Mouse (Mus musculus): ENCODE measurements around the gene Gabarap.
A peak's percentile ranks its signal among the peaks of the same experiment; 100 is the strongest.

The Gabarap gene

DNA sequence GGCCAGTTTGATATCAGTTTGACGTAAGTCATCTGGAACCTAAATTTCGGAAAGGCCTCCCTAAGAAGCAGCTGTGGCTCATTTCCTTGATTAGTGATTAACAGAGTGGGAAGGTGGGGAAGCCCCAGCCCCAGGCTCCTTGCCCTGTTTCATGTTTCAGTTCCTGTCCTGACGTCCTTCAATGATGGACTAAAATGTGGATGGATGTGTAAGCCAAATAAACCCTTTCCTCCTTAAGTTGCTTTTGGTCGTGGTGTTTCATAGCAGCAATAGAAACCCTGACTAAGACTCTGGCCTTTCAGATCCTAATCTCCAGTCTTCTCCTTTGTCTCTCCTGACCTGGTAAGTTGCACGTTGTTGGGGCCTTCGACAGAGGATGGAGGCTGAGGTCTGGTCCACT is 20.7 kb upstream of the Gabarap start:
- DNase-seq: no peak

DNA sequence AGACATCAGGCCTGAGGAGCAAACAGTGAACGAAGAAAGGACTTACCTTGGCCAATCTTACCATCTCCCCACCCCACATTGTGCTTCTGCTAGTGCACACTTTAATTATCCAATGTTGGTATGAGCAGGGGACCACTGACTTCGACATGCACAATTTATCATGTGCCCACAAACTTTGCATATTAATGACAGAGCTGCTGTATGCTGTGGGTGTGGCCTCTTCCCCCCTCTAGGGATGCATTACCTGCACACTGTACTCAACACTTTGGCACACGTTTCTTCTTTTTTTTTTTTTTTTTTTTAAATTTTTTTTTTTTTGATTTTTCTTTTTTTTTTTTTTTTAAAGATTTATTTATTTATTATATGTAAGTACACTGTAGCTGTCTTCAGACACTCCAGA is 20.2 kb upstream of the Gabarap start:
- DNase-seq: no peak

DNA sequence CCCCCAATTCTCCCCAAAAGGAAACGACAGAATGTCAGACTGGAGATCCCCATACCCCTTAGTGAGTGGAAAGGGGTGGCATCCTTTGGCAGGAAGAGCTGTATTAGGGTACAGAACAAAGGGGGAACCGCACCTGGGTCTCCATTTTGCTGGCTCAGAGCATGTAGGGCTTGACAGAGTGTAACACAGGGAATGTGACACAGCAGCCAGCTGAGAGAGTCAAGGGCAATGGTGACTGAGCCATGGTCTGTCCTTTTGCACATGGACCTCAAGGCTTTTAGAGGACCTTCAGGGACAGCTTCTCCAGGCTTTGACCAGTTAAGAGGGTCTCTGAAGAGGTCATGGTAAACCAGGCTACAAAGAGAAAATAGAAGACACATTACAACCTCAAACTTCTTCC is 16.0 kb upstream of the Gabarap start:
- no peak for DNase-seq

DNA sequence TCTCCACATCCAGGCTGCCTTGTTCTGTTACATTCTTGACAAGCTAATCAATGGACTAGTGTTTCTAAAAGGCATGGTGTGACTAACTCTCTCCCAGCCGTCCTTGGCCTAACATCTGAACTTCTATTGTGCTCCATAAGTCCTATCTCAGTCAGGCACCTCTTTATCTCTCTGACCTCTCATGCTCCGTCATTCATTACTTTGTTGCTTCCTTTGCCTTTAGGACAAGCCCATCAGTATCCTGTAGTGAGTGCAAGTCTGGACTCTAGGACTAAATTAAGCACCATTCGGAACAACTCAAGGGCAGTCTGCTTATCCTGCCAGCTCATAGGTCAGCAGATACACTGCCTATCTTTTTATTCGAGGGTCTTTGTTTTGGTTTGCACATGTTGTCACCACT is 14.7 kb upstream of the Gabarap start:
- no peak for DNase-seq

DNA sequence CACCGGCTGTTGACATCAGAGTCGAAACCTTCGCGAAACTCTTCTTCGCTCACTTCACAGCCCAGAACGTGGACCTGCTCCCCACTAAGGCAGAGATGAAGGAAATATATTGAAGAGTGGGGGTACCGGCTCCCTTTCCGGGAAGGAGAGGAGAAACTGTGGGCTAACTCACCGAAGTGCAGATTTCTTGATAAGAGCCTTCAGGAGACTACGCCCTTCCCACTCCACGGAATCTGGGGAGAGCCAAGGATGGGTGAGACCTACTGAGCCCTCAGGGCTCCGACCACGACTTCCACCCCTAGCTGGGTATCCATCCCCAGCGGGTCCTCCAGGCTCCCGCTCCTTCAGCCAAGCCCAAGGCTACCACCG is 11.1 kb upstream of the Gabarap start:
- no peak for DNase-seq

DNA sequence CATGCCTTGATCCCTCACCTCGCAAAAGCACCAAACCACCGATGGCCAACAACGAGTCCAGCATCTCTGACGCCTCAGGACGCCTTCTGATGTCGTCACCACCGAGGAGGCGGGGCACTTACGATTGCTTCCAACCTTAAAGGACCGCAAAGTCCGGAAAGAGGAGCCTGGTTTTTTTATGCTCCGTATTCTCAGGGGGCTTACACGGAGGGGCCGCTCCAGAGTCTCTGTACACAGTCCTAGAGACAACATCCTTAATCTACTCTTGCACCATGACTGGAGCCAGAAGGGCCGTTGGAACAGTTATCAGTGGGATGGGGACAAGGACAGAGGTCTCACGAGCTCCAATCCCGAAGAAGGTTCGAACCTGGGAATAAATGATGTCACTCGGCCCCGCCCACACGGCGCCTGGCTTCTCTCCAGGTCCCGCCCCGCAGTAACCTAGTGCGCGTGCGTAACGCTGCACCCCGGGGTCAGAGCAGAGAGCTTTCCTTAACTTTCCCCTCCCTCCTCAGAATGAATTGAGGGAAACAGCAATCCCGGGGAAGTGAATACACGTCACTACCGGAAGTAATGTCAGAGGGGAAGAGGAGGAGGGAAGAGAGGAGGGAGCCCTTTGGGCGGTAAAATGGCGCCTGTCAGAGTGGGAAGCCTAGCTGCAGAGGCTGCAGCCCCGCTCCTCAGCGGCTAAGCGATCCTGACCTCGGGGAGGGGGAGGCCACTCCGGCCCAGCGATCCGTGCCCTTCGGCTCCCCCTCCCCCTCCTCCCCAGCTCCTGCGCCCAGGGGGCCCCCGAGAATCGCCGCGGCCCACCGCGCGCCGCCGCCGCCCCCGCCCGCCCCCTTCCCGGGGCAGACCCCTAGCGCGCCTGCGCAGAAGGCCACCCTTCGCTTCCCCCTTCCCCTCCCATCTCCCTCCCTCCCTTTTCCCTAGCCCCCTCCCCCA is 10.5 kb upstream of the Gabarap start:
- DNase-seq: peak; percentile 98

DNA sequence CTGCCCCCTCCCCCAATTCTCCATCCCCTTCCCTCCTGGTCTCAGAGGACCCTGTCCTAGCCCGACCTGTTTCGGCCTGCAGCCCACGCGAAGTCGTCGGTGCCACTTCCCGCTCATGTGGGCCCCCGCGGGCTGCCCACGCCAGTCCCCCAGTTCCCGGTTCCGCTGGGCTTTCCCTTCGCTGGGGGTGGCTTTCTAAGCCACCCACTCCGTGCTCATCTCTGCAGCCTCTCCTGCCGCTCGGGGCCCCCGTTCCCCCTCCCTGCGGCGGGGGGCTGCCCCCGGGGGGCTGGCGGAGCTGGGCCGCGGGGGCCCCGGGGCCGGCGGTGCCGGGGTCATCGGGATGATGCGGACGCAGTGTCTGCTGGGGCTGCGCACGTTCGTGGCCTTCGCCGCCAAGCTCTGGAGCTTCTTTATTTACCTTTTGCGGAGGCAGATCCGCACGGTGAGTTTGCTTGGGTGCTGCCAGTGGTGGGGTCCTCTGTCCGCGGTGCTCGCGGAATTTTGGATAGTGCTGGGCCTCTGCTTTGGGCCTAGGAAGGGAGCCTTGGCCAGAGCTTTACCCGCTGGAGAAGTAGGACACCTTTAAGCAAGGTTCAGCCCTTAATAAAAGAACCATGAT is 9.7 kb upstream of the Gabarap start, which contains the start of gene Ctdnep1:
TSS of gene Ctdnep1 (plus strand) at position 16 of the 622 bp plus-strand sequence.
- DNase-seq: peak; percentile 46

DNA sequence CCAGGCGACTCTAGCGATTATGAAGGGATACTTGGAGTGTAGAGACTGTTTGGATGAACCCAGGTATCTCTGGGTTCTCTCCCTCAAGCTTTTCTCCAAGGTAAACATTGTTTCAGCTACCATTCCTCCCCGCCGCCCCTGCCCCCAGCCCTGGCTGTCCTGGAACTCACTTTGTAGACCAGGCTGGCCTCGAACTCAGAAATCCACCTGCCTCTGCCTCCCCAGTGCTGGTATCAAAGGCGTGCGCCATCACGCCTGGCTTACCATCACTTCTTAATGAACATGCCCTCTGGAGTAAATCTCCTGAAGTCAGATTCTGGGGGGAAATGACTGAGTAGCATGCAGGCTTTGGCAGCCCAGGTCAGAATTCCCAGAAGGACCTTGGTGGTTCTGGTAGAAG is 8.7 kb upstream of the Gabarap start, which contains the start of gene Elp5:
TSS of gene Elp5 (minus strand) at position 293 of the 400 bp plus-strand sequence.
- no peak for DNase-seq

DNA sequence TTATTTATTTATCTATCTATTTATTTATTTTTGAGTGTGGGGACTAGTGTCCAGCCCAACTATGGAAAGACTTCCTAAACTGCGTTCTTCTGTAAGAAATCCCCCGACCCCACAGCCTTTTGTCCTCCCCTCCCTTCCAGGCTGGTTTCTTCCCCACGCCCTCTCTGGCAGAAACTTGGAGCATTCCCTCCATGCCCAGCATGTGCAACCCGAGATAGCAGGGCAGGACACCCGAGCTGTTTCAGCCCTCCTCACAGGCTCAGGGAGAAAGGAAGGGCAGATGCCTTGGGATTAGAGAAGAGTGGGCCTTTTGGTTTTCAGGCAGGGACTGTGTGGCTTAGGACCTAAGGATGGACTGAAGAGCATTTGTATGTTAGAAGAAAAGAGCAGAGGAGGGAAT is 8.1 kb upstream of the Gabarap start:
- DNase-seq: no peak

DNA sequence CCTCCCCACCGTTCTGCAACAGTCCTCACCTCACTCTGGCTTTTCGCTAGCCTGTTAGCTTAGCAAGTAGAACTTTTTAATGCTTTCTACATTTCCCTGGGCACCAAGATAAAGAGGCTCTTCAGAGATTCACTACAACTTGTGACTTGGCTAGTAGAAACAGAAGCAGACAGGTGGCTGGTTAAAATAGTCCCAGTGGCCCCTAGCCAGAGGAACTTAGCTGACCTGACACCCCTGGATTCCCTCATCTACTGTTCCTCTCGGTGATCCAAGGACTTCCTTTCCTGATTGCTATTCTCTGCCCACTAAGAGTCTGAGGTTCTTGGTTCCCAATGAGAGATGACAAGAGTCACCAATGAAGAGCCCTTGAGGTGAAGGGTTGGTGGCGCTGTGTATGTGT is 7.6 kb upstream of the Gabarap start:
- DNase-seq: no peak

DNA sequence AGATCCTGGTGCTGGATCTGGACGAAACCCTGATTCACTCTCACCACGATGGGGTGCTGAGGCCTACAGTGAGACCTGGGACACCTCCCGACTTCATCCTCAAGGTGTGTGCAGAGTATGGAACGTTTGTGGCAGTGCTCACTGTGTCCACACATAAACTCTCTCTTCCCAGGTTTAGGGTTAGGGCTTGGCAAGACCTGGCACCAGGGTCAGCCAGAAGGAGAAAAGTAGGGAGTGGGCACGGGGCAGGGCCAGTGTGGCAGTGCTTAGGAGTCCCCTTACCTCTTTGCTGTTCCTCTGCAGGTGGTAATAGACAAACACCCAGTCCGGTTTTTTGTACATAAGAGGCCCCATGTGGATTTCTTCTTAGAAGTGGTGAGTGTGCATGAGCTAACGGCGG is 6.5 kb upstream of the Gabarap start:
- no peak for DNase-seq

DNA sequence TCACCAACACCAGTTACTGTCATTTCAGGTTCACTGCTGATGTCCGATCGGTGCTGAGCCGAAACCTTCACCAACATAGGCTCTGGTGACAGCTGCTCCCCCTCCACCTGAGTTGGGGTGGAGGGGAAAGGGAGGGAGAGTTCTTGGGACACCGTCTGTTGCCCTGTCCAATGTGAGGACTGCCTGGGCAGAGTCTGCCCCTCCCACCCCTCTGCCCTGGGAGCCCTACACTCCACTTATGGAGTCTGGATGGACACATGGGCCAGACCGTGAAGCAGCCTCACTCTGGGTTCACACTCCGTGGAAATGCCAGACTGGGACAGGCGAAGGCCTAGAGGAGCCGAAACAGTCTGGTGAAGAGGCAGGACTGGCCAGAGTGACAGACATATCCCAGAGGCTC is 994 bp upstream of the Gabarap start:
- no peak for DNase-seq

DNA sequence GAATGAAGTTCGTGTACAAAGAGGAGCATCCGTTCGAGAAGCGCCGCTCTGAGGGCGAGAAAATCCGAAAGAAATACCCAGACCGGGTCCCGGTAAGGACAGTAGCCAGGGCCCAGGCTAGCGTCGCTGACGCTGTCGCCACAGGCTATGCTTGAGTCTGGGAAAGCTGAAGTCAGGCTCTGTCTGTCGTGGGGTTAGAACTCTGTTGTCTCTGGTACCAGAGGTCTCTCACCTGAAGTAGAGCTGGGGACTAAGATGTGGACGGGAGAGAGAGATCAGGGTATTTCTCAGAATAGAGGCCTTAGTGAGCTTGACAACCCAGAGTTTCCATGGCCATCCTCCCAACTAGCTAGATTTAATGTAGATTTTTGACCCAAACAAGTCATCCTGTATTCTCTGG is 768 bp downstream of the Gabarap start:
- DNase-seq: no peak

DNA sequence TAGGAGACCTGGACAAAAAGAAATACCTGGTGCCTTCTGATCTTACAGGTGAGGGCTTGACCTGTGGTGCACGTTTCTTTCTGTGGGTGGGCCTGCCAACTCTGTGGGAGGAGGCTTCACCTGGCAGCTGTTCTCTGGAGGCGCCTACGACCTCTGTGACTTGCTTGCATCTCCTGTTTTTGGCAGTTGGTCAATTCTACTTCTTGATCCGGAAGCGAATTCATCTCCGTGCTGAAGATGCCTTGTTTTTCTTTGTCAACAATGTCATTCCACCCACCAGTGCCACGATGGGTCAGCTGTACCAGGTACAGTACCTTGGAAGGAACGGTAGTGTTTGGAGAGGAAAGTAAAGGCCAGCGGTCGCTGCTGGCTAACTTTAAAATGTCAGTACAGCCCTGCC is 1.5 kb downstream of the Gabarap start:
- no peak for DNase-seq

DNA sequence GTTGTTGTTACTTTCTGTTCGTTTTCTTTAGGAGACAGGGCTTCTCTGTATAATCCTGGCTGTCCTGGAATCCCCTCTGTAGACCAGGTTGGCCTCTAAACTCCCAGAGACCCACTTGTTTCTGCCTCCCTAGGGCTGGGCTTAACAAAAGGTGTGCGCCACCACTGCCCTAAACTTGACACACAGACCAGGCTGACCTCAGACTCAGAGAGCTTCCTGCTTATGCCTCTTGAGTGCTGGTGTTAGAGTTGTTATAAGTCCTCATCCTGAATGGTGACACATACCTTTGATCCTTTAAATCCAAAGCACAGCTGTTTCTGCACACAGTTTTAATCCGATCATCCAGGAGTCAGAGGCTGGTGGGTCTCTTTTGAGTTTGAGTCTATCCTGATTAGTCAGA is 2.0 kb downstream of the Gabarap start:
- no peak for DNase-seq

DNA sequence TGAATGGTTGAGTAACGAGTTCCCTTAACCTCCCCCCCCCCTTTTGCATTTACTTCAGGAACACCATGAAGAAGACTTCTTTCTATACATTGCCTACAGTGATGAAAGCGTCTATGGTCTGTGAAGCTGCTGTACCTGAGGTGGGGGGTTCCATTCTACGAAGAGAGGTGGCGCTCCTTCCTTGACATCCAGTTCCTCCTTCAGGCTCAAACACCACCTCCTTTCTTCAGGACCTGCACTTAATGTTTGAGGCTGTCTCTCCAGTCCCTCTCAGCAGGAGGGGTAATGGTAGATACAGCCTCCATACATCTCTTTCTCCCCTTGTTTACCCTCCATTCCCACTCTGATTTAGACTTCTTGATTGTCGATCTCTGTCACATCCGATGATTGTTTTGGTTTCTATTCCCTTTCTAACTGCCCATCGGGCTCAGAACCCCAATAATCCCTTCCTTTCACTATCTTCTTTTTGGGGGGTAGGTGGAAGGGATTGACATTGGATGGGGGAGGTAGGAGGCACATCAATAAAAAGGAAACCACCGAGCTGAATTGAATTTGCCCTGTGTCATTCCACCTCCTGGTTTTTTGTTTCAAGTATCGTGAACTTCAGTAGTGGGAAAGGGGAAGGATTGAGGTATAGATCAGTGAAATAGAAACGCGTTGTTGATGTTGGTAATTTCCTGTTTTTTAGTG is 3.6 kb downstream of the Gabarap start:
- DNase-seq: no peak

DNA sequence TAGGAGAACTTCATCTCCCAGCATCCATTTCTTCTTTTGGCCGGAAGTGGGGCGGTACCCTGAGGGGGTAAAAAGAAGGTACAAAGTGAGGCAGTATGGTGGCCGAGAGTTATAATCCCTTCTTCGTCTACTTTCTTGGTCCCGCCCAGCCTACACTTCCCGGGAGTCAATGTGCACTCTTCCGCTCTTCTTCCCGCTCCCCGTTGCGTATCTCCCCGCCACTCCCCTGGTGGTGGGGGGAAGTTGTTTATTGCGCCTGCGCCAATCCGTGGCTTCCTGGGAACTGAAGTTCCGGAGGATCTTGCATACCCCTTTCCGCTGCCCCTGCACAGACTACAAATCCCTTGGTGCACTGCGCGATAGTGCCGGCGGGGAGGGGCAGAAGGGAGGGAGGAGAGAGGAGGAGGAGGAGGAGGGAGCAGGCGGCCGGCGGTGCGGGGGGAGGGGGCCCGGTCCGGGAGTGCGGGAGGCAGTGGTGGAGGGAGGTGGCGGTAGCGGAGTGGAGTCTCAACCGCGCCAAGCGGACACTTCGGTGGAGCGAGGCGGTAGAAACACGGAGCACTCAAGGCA is 4.5 kb downstream of the Gabarap start, which contains the start of gene Phf23:
TSS of gene Phf23 (plus strand) at position 387 of the 570 bp plus-strand sequence.
- peak; percentile 97 for DNase-seq

DNA sequence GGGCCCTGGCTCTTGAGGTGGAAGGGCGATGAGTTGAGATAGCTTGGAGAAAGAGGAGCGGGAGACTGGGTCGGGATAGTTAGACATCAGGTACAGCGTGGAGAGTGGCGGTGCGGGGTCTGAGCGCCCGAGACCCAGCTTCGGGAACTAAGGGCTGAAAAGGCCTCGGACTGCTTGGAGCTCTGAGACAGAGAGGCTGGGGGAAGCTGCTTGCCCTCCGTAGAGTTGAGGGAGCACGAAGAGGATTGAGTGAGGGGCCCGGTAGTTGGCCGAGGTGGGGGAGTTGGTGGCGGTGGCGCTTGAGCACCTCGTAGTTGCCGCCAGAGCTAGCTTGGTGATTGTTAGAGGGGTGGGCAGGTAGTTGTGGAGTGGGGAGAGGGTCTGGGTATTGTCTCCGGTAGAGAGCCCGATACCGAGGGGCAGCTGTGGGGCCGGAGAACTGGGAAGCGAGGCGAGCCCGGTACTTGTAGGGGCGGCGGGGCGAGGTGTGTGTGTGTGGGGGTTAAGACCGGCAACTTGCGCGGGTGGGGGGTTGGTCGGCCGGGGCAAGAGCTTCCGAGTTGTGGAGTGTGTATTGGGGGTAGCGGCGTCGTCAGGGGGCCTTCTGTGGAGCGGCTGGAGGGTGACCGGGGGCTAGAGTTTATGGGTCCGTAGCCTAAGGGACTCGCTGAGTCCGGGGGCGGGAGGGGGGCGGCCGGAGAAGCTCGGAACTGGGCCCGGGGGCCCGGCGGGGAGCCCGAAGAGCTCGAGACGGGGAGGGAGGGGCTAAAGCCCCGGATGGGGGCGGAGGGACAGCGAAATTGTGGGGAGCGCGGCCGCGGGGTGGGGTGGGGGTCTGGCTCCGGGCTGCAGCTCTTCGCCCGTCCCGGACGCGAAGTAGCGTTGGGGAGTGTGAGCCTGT is 5.5 kb downstream of the Gabarap start:
- no peak for DNase-seq

DNA sequence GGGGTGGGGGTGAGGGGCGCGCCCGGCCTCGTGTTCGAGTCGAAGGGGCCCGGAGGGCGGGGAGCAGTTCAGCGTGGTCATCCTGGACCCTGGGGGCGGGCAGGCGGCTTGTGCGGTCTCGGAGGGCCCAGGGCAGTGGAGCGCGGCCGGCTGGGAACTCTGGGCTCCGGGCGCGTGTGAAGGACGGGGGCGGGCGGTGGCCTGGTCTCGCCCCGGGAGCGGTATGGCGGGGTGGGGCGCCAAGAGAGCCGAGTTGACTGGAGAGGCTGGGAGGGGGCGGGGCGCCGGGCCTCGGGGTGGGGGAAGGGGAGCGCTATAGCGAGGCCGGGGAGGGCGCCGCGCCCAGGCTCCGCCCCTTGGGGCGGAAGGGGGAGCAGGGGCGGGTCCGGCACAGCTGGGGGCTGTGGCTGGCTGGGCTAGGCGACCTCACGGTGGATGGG is 6.1 kb downstream of the Gabarap start:
- DNase-seq: peak; percentile 72

DNA sequence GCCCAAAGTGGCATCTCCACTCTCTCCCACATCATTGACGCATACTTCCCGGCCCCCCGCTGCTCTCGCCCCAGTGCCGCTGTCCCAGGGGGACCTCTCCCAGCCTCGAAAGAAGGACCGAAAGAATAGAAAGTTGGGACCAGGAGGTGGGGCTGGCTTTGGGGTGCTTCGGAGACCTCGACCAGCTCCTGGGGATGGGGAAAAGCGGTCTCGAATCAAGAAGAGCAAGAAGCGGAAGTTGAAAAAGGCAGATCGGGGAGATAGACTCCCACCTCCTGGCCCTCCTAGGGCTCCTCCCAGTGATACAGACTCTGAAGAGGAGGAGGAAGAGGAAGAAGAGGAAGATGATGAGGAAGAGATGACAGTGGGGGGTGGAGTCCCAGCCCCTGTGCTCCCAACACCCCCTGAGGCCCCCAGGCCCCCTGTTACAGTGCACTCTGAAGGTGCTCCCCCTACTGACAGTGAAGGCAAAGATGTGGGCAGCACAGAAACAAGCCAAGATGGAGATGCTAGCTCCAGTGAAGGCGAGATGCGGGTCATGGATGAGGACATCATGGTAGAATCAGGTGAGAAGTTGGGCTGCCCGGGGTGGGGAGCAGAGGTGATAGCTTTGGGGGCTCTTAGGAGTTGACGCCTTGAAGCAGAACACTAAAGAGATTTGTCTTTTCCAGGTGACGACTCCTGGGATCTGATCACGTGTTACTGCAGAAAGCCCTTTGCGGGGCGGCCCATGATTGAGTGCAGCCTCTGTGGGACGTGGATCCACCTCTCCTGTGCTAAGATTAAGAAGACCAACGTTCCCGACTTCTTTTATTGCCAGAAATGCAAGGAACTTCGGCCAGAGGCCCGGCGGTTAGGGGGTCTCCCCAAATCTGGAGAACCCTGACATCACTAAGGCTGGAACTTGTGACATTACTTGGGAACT is 7.9 kb downstream of the Gabarap start:
- DNase-seq: no peak

DNA sequence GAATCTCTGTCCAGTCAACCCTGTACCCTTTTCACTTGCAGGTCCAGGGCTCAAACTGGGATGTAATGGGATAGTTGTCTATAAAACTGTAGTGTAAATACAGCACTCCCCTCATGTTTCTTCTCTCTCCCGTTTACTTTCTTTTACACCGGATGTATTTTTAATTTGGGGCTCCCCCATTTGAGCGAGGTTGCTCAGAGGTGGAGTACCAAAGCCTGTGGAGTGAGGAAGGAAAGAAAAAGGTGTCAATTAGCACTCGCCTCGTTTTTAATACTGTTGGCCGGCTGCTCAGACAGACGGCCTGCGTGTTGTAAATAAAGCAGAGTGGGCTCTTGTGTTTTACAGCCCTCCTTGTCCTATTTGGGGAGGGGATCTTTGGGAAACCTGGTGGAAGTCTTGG is 8.7 kb downstream of the Gabarap start:
- no peak for DNase-seq
